Mouse (Mus musculus) myocyte (in vitro differentiated cells): ENCODE measurements around the gene Kcnip1.

Experiments used
- E2F4 ChIP-seq: IDR thresholded peaks from one replicate; pipeline ENCODE4 v1.6.1; 2011; ENCODE audit warnings: mild to moderate bottlenecking, control low read depth, moderate library complexity; ENCODE audit not compliant: insufficient read depth
- MAX ChIP-seq: IDR thresholded peaks from one replicate; pipeline ENCODE4 v1.6.1; 2011; ENCODE audit warnings: low read depth, mild to moderate bottlenecking, control low read depth
- MYOD1 ChIP-seq, 3 experiments: IDR thresholded peaks; one replicate each; pipeline ENCODE4 v1.6.1; 2011; ENCODE audit warnings: control low read depth in 2 of 3, low read depth in 2 of 3, mild to moderate bottlenecking in 2 of 3, moderate library complexity in 1 of 3; ENCODE audit not compliant: insufficient read length in 2 of 3, control insufficient read depth in 1 of 3
- MYOG ChIP-seq, 3 experiments: IDR thresholded peaks; one replicate each; pipeline ENCODE4 v1.6.1; 2011; ENCODE audit warnings: control low read depth in 2 of 3, low read depth in 2 of 3, mild to moderate bottlenecking in 2 of 3; ENCODE audit not compliant: insufficient read length in 2 of 3, control insufficient read depth in 1 of 3, insufficient read depth in 1 of 3
- POLR2A ChIP-seq: IDR thresholded peaks from one replicate; pipeline ENCODE4 v1.6.1; 2011; ENCODE audit warnings: low read depth, mild to moderate bottlenecking, control low read depth, moderate library complexity; ENCODE audit not compliant: insufficient read length
- POLR2AphosphoS2 ChIP-seq: IDR thresholded peaks from one replicate; pipeline ENCODE4 v1.6.1; 2011; ENCODE audit warnings: low read depth, control low read depth; ENCODE audit not compliant: insufficient read length
- SRF ChIP-seq: IDR thresholded peaks from one replicate; pipeline ENCODE4 v1.6.1; 2011; ENCODE audit warnings: low read depth; ENCODE audit not compliant: control insufficient read depth, insufficient read length
- USF1 ChIP-seq: IDR thresholded peaks from one replicate; pipeline ENCODE4 v1.6.1; 2011; ENCODE audit warnings: low read depth, mild to moderate bottlenecking, control low read depth, moderate library complexity

GRCm38 (mm10) chr11:33752431-33752873 lies 240.5 kb downstream of the Kcnip1 start:
- no peak for TF ChIP-seq POLR2A
- TF ChIP-seq E2F4: no peak
- no peak for TF ChIP-seq USF1
- no peak for TF ChIP-seq POLR2AphosphoS2
- TF ChIP-seq MYOG (IDR thresholded peaks at IDR 0.05; ENCODE audit: control insufficient read depth in 1 of 3, insufficient read depth in 1 of 3, insufficient read length in 2 of 3, low read depth in 2 of 3): no peak
- no peak for TF ChIP-seq SRF
- no peak for TF ChIP-seq MAX
- no peak for TF ChIP-seq MYOD1 (IDR thresholded peaks at IDR 0.05; ENCODE audit: control insufficient read depth in 1 of 3, insufficient read length in 2 of 3, low read depth in 2 of 3)
